Mouse (Mus musculus): ENCODE results near the gene Clec4f. TPM values are rescaled to one million over a fixed set of nuclear protein-coding genes. Genes with fewer than 3 reads are reported as not detected.

Gene Clec4f
- 0.05 and 0.11 TPM in 2 replicates for total RNA-seq (2014; rRNA removed)
- polyA plus RNA-seq (2015; fragmentation: Nextera tagmentation; extraction: Ambion mirVana), result 0.09 TPM in 1 of 2 replicates, not detected in the other

DNA sequence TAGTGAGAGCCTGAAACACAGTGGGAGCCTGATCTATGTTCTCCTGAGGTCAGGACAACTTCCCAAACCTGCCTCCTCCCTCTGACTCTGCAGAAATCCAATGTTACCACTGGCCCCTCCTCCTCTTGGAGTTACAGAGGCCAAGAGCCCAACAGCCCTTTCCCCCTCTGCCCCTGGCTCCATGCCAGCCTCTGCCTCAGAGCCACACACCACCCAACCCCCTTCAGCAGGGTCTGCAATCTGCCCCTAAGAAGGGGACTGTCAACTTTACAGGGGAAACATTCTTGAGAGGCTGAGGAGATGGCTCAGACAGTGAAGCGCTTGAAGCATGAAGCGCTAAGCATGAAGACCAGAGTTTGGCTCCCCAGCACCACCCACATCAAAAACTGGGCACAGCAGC is at the start of gene Clec4f:
Gene Clec4f, minus strand, starts transcription at position 101 of the 400 bp plus-strand sequence.
- no peaks in the 10 kb centered on the region for H3K36me3 ChIP-seq (ENCODE audit: insufficient read depth, low read length)
- no peaks in the 10 kb centered on the region for H3K27me3 ChIP-seq (ENCODE audit: insufficient read depth, low read length)
- TF ChIP-seq CTCF (IDR thresholded peaks at IDR 0.05; ENCODE audit: low read depth), result no peak
- WGBS, result 90% methylated on average over 2 of the region's 2 CpGs
- H3K9me3 ChIP-seq (ENCODE audit: low read length), result no peaks in the 10 kb centered on the region
- H3K27ac ChIP-seq, result no peak within 1 kb of the TSS
- DNase-seq (ENCODE audit: low spot score) (no peak), ATAC-seq (no peak)
- H3K4me2 ChIP-seq (ENCODE audit: low read depth, low read length), result no peak within 1 kb of the TSS
- H3K4me1 ChIP-seq (ENCODE audit: insufficient read depth, low read length), result no peaks in the 10 kb centered on the region
- no peak within 1 kb of the TSS for H3K9ac ChIP-seq (replicated peaks; ENCODE audit: low read length)
- H3K4me3 ChIP-seq (ENCODE audit: low read length), result no peak within 1 kb of the TSS

DNA sequence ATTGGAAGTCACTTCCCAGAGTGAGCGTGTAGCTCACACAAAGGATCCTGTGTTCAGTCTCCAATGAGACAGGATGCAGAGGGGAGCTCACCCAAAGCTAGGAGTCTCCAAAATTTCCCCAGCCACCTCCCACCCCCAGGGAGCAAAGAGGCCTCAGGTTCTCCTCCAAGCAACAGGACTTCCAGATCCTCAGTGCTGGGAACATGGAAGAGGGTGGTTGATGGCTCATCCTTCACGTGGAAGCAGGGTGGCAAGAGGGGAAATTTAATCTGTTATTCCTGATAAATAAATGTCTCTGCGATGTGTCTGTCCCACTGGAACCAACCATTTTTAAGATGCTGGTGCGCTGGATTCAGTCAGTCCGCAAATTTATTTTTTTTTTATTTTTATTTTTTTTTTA is 48.7 kb upstream of the Clec4f start:
- Histone ChIP-seq H3K4me1 (ENCODE audit: insufficient read depth, low read length) (no peaks in the 10 kb centered on the region), H3K27me3 (ENCODE audit: insufficient read depth, low read length) (peaks cover 77% of the 10 kb centered on the region), H3K4me2 (ENCODE audit: low read depth, low read length) (no peak overlapping the region), H3K36me3 (ENCODE audit: insufficient read depth, low read length) (no peaks in the 10 kb centered on the region), H3K9ac (replicated peaks; ENCODE audit: low read length) (no peak overlapping the region), H3K9me3 (ENCODE audit: low read length) (no peaks in the 10 kb centered on the region), H3K4me3 (ENCODE audit: low read length) (no peak overlapping the region), H3K27ac (no peak overlapping the region)
- TF ChIP-seq CTCF (IDR thresholded peaks at IDR 0.05; ENCODE audit: low read depth), result no peak
- DNase-seq (ENCODE audit: low spot score) (no peak), ATAC-seq (no peak)
- WGBS, result 24% methylated on average over 5 of the region's 5 CpGs

GRCm38 (mm10) chr6:83704294-83704693 is 48.3 kb upstream of the Clec4f start:
- ATAC-seq, result no peak
- no peak overlapping the region for H3K4me2 ChIP-seq (ENCODE audit: low read depth, low read length)
- no peaks in the 10 kb centered on the region for H3K4me1 ChIP-seq (ENCODE audit: insufficient read depth, low read length)
- H3K36me3 ChIP-seq (ENCODE audit: insufficient read depth, low read length), result no peaks in the 10 kb centered on the region
- peaks cover 77% of the 10 kb centered on the region for H3K27me3 ChIP-seq (ENCODE audit: insufficient read depth, low read length)
- WGBS, result 14% methylated on average over 1 of the region's 1 CpGs
- no peaks in the 10 kb centered on the region for H3K9me3 ChIP-seq (ENCODE audit: low read length)
- H3K27ac ChIP-seq, result no peak overlapping the region
- no peak for TF ChIP-seq CTCF (IDR thresholded peaks at IDR 0.05; ENCODE audit: low read depth)
- H3K4me3 ChIP-seq (ENCODE audit: low read length), result no peak overlapping the region
- H3K9ac ChIP-seq (replicated peaks; ENCODE audit: low read length), result no peak overlapping the region
- DNase-seq (ENCODE audit: low spot score), result no peak

DNA sequence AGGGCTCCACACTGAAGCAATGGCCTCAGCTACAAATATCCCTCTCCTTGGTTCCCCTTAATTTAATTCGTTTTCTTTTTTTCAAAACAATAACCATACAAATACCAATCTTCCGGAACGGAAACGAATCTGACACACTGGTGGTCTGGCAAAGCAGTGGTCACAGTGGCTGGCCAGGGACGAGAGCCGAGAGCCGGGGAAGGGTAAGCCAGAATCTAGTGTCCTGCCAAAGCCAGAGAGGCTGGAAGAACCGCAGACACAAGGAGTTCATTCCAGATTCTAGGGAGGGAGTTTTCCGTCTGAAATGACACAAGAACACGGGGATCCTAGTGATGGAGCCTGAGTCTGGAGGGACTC is 47.7 kb upstream of the Clec4f start:
- TF ChIP-seq CTCF (IDR thresholded peaks at IDR 0.05; ENCODE audit: low read depth), result no peak
- H3K9me3 ChIP-seq (ENCODE audit: low read length), result no peaks in the 10 kb centered on the region
- H3K27me3 ChIP-seq (ENCODE audit: insufficient read depth, low read length), result peaks cover 77% of the 10 kb centered on the region
- ATAC-seq (no peak), DNase-seq (ENCODE audit: low spot score) (no peak)
- H3K4me3 ChIP-seq (ENCODE audit: low read length), result no peak overlapping the region
- no peaks in the 10 kb centered on the region for H3K36me3 ChIP-seq (ENCODE audit: insufficient read depth, low read length)
- H3K27ac ChIP-seq, result no peak overlapping the region
- H3K9ac ChIP-seq (replicated peaks; ENCODE audit: low read length), result no peak overlapping the region
- no peak overlapping the region for H3K4me2 ChIP-seq (ENCODE audit: low read depth, low read length)
- 2% methylated on average over 10 of the region's 10 CpGs for WGBS
- no peaks in the 10 kb centered on the region for H3K4me1 ChIP-seq (ENCODE audit: insufficient read depth, low read length)

GRCm38 (mm10) chr6:83703000-83703721 is 47.2 kb upstream of the Clec4f start:
- H3K36me3 ChIP-seq (ENCODE audit: insufficient read depth, low read length), result no peaks in the 10 kb centered on the region
- H3K27me3 ChIP-seq (ENCODE audit: insufficient read depth, low read length), result peaks cover 77% of the 10 kb centered on the region
- DNase-seq (ENCODE audit: low spot score) (no peak), ATAC-seq (no peak)
- H3K4me3 ChIP-seq (ENCODE audit: low read length), result no peak overlapping the region
- H3K27ac ChIP-seq, result no peak overlapping the region
- H3K4me1 ChIP-seq (ENCODE audit: insufficient read depth, low read length), result no peaks in the 10 kb centered on the region
- H3K9me3 ChIP-seq (ENCODE audit: low read length), result no peaks in the 10 kb centered on the region
- H3K9ac ChIP-seq (replicated peaks; ENCODE audit: low read length), result no peak overlapping the region
- no peak overlapping the region for H3K4me2 ChIP-seq (ENCODE audit: low read depth, low read length)
- WGBS, result under 1% methylated on average over 27 of the region's 27 CpGs
- TF ChIP-seq CTCF (IDR thresholded peaks at IDR 0.05; ENCODE audit: low read depth), result no peak

DNA sequence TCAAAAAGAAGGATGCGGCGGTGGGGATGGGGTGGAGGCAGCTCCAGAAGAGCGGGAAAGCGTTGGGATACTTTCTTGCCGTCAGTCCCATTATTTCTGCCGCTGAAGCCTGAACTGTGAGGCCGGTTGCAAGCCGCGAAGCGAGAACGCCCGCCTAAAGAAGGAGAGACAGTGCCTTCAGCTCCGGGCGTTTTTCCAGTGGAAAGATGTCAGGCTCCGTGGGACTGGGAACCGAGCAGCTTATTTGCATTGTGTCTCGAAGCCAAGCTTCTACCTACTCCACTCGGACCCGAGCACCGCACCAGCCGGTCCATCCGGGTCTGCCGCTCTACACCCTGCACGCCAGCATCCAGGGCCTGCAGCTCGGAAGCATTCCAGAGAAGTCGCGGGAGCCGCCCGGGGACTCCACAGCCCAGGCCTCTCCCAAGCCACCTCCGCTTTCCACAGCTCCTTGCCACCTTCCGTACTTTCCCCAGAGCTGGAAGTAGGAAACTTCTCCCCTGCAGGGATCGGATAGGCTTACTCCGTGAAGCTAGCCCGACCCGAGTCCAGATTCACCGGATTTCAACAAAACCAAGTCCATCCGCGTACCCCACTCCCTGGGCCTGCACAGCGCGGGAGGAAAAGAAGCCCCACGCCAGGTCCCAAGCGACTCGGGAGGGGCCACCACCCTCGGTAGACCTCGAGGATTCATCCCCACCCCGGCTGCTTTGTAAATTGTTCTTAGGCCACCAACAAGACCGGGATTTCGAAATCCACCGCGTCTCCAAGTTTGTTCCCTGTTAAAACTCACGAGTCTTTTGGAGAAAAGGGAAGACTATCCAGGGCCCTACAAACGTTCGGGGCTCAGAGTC is 46.4 kb upstream of the Clec4f start:
- Histone ChIP-seq H3K9me3 (ENCODE audit: low read length) (no peaks in the 10 kb centered on the region), H3K4me2 (ENCODE audit: low read depth, low read length) (no peak overlapping the region), H3K27me3 (ENCODE audit: insufficient read depth, low read length) (peaks cover 76% of the 10 kb centered on the region), H3K9ac (replicated peaks; ENCODE audit: low read length) (no peak overlapping the region), H3K36me3 (ENCODE audit: insufficient read depth, low read length) (no peaks in the 10 kb centered on the region), H3K27ac (no peak overlapping the region), H3K4me3 (ENCODE audit: low read length) (no peak overlapping the region), H3K4me1 (ENCODE audit: insufficient read depth, low read length) (no peaks in the 10 kb centered on the region)
- DNase-seq (ENCODE audit: low spot score) (no peak), ATAC-seq (no peak)
- WGBS, result under 1% methylated on average over 53 of the region's 53 CpGs
- TF ChIP-seq CTCF (IDR thresholded peaks at IDR 0.05; ENCODE audit: low read depth), result no peak
